Mouse (Mus musculus): ENCODE data around the gene Iah1.

Iah1 gene

DNA sequence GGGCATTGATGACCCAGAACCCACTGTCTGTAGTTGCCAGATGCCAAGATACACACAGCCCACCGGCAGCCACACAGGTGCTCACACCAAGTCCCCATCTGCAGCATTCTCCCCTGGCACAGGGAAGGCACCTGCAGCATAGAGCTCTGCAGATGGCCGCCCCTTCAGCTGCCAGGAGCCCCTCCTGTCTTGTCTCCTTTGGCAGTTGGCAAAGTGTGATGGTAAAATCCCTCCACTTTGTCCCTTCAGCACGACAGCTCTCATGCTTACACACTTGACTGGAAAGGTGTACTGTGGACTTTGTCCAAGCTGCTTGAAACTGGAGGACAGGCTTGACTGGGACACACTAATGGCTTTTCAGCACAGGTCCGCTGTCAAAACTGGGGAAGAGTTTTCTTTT lies 4.1 kb downstream of the Iah1 start:
- DNase-seq: peak; percentile 51 to 57

DNA sequence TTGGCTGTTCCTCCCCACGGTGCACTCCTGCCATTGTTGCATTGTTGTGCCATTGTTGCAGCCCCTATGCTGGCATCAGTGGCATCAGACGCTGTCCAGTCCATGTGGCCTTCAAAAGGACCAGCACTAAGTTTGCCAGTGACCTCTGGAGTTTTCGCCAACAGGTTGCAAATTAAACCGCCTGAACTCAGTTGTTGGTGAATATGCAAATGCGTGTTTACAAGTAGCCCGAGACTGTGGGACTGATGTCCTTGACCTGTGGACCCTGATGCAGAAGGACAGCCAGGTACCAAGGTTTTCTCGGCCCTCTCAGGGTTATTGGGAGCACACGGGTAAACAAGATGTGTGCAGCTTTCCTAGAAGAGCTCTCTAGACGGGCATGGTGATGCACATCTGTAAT lies 5.0 kb downstream of the Iah1 start:
- peak; percentile 61 to 80 for DNase-seq

DNA sequence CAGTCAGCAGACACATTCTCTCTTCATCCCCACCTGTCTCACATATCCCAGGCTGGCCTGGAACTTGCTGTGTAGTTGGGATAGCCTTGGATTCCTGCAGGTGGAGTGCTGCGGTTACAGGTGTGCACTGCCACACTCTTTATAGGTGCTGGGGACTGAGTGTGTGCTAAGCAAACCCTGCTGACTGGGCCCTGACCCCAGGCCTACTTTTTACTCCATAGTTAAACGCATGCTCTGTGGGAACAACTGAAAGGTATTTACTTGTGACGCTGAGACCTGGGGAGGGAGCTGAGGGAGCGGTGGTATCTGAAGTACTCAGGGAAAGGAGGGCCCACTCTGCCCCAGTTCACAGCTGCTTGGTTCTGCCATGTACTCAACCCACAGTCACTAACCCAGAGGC lies 6.1 kb downstream of the Iah1 start:
- no peak for DNase-seq

DNA sequence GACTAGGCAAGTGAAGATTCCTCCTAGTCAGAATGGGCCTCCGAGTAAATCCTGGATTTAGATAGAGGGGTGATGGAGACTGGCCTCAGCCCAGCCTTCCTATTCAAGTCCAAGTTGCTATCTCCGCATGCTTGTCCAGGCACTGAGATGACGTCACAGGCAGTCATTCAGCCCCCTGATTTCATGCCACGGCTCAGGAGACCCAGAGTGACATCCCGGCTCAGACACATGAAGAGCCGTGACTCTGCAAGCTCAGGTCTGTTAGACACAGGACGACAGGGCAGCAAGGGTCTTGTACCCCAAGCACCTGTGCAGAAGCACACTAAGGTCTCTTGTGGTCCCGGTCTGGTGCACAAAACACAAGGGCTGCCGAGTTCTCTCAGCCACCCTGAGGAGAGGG lies 6.7 kb downstream of the Iah1 start:
- no peak for DNase-seq

DNA sequence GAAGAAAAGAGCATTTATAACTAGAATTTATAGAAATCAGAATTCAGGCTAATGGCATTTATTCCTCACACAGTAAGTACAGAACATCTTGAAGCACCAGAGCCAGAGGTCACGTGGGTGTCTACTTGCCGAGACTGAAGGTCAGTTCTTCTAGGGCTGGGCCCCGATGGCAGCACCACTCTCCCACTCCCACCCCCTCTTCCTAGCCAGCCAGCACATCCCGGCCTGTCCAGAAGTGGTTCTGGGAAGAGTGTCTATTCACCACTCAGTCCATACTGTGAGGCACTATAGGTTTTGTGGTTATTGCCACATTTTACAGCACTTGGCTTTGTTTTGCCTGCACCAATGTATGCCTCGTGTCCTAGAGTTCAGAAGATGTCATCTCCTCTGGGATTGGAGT lies 7.9 kb downstream of the Iah1 start:
- peak; percentile 35 to 49 for DNase-seq

DNA sequence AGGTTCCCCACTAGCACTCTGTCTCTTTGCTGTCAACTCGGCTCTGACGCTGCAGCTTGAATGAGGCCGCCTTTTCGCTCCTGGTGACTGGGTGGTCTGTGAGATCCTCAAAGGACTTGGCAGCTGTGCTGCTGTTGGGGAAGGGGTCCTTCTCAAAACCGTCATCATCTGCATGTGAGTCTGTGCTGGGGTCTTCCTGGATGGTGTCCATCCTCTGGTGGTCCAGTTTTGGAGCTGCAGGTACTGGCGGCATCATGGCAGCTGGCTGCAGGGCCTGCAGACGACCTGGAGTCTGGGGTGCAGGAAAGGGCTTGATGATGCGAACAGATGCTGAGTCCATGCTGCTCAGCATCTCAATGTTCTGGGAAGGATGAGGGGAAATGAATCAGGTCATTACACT lies 9.1 kb downstream of the Iah1 start:
- DNase-seq: no peak

DNA sequence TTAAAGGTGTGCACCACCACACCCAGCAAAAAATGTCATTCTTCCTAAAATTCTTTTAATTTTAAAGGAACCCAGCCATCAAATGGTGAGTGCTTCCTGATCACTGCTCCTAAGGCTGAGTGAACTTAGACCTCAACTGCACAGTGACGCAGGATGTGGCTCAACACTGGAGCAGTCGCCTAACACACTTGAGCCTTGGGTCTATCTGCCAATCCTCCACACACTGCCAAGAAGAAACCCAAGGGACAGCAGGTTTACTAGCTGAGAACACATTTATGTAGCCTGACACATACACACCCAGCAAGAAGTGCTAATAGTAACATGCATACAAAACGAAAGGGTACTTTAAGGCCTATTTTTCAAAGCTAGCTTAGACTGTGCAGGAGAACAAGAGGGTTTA lies 10.1 kb downstream of the Iah1 start:
- DNase-seq: no peak

DNA sequence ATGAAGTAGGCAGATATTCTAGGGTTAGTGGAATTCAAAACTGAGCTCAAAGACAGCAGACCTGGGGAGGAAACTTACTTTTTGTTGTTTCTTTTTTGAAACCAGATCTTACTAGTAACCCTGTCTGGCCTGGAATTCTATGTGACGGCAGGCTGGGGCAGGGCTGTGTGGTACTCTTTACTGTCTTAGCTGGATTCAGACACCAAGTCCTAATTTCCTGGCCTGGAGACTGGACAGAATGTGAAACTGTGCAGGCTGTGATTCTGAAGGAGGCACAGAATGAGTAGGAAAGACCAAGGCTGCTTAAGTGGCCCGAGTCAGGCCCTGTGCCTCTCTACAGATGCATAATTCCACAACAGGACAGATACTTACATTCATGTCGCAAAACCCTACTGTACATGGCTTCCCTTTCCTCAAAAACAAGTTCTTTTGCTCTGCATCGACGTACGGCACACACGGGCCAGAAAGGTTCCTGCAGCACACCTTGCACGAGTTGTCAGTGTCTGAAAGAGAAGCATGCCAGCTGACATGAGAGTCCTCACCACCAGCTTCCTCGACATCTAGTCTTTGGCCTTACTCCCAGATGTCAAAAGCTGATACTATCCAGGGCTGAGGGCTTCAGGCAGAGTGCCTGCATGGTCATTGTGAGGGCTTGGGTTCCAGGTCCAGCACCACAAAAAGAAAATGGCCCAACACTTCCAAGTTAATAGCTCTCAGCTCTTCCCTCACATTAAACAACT lies 13.6 kb downstream of the Iah1 start:
- no peak for DNase-seq

DNA sequence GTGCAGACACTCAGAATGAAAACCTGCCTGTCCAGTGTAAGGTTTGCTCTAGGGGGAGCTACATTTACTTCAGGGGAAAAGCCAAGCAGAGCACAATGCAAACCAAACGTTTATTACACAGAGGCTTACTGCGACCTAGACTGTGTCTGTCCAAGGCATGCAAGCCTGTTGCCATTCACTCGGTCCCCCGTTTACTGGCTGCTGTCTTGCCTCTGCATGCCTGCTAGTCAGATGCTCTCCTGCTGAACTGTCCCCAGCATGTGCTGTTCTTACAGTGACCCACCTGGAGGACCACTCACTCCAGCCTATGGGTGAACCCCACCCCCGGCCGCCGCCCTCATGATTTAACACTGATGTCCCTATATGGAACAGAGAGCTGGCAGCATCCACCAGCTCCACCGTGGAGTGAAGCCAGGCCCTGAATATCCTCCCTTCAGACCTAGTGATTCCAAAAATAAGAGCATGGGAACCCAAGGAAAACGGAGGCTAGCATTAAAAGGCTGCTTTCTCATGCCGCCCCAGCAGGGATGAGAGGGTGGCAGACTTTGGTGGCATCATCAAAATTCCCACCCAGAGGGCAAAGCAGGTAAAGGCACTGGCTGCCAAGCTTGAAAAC lies 14.9 kb downstream of the Iah1 start:
- DNase-seq: no peak

DNA sequence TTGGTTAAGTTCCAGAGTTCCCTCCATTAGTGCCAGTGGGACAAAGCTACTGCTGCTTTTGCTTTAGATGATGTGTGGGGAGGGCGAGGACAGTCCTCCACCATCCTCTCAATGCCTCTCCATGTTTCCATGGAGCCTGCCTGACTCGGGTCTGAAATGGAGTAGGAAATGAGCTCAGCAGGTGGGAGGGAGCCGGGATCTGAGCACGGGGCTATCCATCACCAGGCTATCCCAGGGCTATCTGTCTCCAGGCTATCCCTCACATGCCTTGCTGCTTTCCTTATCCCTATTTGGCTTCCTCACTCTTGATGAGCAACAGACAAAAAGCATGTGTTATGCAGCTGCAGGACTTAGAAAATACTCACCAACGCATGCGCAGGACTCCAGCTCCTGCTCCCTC lies 15.5 kb downstream of the Iah1 start:
- no peak for DNase-seq

DNA sequence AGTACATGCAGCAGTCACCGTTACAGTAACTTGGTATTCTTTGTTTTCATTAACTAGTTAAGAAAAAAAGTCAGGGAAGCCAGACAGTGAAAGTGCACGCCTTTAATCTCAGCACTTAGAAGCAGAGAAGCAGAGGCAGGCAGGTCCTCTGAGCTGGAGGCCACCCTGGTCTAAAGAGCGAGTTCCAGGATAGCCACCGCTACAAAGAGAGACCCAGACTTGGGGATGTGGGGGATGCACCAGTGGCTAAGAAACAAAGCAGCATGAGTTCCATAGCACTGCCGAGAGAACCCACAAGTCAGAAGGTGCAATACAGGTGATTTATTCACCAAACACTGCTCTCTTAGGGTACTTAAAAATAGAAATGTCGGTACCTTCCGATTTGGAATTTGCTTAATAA lies 16.8 kb downstream of the Iah1 start:
- DNase-seq: no peak

DNA sequence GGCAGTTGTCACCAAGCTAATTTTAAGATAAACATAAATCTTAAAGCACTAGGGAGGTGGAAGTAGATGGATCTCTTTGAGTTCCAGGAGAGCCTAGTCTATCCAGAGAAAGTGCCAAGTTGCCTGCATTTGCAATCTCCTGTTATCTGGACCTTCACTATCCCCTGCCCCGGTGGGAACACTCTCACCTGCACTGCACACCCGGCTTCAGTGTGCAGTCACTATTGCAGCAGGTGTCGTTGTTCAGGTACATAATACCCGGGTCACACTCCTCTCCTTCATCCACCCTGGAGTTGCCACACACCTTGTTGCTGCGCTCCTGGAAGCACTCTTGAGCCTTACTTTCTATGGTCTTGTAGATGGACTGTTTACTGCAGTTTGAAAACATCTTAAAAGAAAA lies 17.6 kb downstream of the Iah1 start:
- no peak for DNase-seq

DNA sequence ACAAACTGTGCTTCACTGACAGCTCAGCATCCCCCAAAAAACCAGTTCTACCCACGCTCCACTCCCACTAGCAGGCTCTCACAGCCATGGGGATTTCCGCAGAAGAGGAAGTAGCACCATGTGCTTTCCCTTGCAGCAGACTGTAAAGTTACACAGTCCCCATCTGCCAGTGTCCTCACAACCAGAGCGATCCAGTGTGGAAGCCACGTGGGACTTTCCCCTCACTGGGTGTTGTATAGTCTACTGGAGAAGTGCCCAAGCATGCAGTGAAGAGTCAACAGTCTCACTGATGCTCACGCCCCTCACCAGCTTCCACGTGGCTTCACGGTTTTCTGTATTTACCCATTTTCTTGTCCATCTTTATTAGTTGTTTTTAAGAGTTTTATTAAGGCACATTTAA lies 19.7 kb downstream of the Iah1 start:
- DNase-seq: no peak

DNA sequence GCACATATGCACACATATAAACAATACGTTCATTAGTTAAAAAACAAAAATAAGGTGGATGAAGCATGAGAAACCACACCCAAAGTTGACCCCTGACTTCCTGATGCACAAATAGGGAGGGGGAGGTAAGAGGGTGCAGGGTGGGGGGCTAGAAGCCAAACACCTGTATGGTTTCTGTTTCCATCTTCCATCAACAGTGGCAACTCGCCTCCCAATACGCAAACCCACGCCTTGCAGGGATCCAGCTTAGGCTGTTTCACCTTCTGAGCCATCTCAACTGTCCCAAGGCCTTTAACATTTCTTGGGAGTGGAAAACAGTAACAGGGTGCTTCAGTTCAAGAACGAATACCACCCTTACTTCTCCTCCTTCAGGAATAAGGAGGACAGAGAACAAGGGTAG lies 21.0 kb downstream of the Iah1 start:
- DNase-seq: no peak

DNA sequence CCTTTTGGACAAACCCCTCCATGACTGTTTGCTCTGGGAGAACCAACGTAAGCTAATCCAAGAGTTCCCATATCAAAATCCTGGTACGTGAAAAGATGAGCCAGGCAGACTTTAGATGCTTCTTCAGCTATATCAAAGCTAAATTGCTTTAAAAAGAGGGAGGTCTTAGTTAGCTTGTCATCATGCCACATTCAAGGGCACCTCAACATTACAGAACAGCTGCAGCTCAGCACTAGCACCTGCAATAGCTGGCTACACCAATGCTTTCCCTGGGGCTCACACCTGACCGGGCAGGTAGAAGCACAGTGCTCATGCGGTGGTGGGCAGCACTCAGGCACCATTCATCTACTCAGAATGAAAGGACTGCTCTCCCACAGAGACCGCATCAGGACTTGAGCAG lies 24.5 kb downstream of the Iah1 start:
- DNase-seq: no peak

DNA sequence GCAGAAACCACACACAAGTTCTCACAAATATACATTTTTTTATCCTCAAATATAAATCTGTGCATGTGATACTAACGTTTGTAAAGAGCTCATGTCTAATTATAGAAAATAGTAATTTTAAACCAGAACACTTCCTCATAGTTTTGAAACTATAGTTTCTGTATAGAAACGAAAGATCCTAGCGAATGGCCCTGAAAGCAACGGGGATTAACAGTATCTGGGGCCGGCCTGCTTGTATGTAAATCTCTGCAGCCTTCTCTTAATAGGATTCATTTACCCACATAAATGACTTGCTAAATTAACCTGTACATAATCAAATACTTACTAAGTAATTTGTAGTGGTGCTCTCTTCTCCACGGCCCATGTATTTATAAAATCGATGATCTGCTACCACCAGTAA lies 30.8 kb downstream of the Iah1 start:
- no peak for DNase-seq

DNA sequence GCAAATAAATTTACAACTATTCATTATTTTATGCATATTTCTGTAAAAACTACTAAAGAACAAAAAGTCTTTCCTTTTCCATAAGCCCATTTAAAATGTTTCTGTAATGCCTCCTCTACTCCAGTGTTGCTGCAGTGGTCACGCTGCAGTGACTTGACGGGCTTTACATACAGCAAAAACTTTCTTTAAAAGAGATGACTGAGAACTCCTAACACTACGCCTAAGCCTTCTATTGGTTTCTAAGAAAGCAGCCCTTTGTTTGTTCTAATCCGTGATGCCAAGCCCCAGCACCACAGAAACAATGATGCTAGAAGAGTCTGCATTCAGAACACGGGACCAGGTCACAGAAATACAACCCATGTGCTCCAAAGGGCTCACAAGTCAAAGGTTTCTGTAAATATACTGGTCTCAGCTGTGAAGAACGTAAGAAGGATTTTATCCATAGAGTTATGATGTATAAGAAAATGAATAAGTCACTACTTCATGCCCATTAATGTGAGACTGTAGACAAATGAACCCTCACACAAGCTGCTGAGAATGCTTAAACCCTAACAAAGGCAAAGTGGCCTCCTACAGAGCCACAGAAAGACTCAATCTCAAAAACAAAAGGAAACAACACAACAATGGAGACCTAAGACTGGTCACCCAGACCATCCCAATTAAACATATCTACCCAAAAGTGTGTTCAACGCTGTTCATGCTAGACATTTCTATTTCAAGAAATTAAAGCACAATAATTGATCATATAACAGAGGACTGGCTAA lies 34.1 kb downstream of the Iah1 start:
- DNase-seq: no peak

DNA sequence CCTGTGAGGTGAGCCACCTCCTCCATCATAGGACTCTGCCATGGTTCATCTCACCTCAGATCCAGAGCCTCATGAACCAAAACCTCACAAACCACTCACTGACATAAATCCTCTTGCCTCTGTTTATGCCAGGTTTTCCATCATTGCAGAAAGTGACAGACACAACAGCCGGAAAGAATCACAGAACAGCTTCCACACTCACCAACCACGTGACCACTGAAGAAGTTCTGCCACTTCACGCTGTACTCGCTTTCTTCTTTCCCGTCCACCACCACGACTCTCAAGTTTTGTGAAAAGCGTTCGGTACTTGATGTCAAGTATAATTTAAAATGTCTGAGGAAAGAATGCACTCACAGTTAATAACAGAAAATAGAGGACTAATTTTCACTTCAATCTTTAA lies 37.5 kb downstream of the Iah1 start:
- DNase-seq: no peak

DNA sequence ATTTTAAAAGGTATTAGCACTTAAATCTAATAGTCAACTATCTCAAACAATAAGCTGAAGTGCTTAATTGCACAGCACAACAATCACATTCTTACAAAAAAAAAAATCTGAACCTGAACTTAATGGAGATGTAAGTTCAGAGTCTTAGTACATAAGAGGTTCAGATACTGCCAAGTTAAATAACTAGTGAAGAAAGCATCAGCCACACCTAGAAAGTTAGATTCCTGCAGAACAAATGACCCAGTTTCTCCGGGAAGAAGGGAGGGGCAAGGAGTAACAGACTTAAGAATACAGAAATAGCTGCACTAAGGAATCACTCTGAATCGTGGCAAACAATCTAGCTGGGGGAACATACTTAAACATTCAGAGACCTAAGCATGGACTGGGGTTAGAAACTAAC lies 46.5 kb downstream of the Iah1 start:
- DNase-seq: no peak

DNA sequence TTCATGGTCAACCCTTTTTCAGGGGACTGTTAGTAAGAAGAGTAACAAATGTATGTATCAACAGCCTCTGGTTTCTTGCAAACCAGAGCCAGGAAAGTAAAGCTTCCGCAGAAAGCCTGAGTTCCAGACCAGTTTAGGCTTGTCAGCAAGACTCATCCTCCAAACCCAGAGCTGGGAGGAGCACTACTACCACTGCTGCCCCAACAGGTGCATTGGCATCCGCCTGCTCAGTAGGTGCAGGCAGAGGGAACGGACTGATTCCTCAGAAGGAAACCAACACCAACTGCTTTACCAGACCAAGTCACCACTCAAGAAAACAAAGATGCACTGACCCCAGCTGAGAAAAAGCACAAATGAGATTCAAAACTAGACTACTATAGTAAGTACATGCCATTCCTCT lies 47.0 kb downstream of the Iah1 start:
- DNase-seq: no peak

DNA sequence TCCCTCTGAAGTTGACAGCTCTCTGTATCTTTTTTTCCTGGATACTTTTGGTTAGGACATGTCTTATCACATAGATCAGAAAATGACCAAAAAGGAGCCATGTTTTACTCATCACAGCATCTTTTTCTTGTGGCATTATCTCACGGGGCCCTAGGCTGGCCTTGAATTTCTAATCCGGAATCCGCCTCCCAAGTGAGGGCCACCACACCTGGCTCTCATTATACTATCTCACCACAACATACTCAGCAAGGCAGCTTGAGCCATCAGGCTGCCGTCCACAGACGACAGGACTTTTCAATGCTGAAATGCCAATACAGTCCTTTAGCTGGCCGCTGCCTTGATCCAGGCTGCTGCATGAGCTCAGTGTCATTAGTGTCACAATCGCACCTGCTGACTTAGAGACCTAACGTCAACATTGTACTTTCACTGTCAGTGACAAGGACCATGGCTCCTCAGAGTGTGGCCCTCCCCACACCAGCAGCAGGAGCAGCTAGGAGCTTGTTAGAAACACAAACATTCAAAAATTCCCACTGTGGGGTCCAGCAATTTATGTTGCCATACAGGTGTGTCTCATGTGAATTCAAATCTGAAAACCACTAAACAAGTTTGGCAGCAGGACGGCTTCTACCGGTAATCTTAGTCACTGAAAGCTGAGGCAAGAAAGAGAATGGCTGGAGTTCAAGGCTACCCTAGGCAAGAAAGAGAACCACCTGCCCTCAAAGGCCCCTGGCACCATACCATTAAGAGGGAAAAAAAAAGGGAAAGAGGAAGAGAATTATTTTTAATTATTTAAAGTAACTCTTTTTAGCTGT lies 48.6 kb downstream of the Iah1 start:
- no peak for DNase-seq

DNA sequence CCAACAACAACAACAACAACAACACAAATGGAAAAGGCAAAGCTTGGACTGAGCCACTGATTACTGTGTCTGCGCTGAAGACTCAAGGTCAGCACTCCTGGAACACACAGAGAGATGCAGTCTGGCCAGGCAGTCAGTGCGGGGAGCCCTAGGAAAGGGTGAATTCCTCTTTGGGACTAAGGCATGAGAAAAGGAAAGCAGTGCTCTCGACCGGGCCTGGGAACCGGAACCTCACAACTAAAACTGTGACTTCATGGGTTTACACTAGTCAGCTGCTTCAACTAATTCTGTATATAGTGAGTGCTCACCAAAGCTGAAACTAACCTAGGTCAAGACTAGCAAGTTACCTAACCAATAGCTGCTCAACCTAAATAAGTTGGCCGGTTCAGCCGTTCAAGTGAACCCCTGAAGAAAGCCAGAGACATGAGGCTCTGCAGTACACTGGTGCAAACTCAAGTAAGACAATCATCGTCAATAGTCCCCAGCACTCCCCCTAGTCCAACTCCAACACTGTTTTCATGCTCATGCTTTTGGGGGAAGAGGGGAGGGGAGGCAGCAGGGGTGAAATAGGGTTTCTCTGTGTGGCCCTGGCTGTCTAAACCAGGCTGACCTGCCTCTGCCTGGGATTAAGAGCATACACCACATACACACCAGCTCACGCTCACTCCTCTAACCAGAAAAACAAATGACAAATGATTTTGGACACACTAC lies 52.3 kb downstream of the Iah1 start:
- no peak for DNase-seq

DNA sequence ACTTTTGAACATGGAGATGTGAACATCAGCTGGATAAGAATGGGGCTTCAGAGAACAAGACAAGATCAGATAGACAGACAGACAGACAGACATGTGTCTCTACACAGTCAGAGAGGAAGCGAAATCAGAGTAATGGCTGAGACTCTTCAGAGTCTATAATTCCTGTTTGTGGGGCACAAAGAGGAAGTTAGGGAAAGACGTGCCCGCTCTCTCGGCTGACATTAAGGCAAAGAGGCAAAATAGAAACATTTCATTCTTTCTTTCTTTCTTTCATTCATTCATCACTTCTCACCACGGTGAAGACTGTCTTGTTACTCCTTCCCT lies 52.9 kb downstream of the Iah1 start:
- no peak for DNase-seq
